Mouse (Mus musculus): ENCODE results near the gene Pyroxd1.

- TF ChIP-seq TCF12 (IDR thresholded peaks at IDR 0.05; ENCODE audit: insufficient read depth, poor library complexity, severe bottlenecking), result no peak
- no peak for TF ChIP-seq POLR2AphosphoS2 (IDR thresholded peaks at IDR 0.05; ENCODE audit: insufficient read length, low read depth)
- TF ChIP-seq POLR2A (IDR thresholded peaks at IDR 0.05; ENCODE audit: insufficient read length, low read depth), result no peak
- no peak for TF ChIP-seq USF1 (IDR thresholded peaks at IDR 0.05; ENCODE audit: low read depth)
- no peak for TF ChIP-seq MYOG (IDR thresholded peaks at IDR 0.05; ENCODE audit: control insufficient read depth in 1 of 3, insufficient read depth in 1 of 3, insufficient read length in 2 of 3, low read depth in 2 of 3)
- no peak for TF ChIP-seq MAX (IDR thresholded peaks at IDR 0.05; ENCODE audit: low read depth)
- TF ChIP-seq E2F4 (IDR thresholded peaks at IDR 0.05; ENCODE audit: insufficient read depth), result no peak
- no peak for TF ChIP-seq TCF3 (IDR thresholded peaks at IDR 0.05; ENCODE audit: insufficient read length, low read depth)
- no peak for TF ChIP-seq CEBPB (IDR thresholded peaks at IDR 0.05; ENCODE audit: insufficient read depth, poor library complexity, severe bottlenecking)
- TF ChIP-seq SRF (IDR thresholded peaks at IDR 0.05; ENCODE audit: control insufficient read depth, insufficient read length, low read depth), result no peak
These were observed 5.9 kb upstream of the Pyroxd1 start for GRCm38 (mm10) chr6:142339576-142339975.
